Mouse (Mus musculus) heart, embryonic 16.5 days (tissue): Measurements from ENCODE around the gene Col6a4. TPM values are rescaled to one million over a fixed set of nuclear protein-coding genes. Genes with fewer than 3 reads are reported as not detected.

Experiments used
- ATAC-seq: fragments of 200-750 bp; cut with Nextera tagmentation; replicated peaks from 2 replicates; pipeline ENCODE4 v1.8.0; 2017; ENCODE audit warnings: moderate number of reproducible peaks; ENCODE audit not compliant: insufficient read depth, low FRiP score; ENCODE audit errors: extremely low read depth
- H3K27ac ChIP-seq: fragments of 300-500 bp; sonication (generic); 2 replicates; pipeline ENCODE4 v1.5.1; 2014; ENCODE audit warnings: mild to moderate bottlenecking, low read length, control low read depth, moderate library complexity
- H3K27me3 ChIP-seq: fragments of 300-500 bp; sonication (generic); 2 replicates; pipeline ENCODE4 v1.6.1; 2014; ENCODE audit warnings: low read length, mixed read lengths; ENCODE audit not compliant: control insufficient read depth, insufficient read depth
- H3K36me3 ChIP-seq: fragments of 300-500 bp; sonication (generic); 2 replicates; pipeline ENCODE4 v1.6.1; 2014; ENCODE audit not compliant: control insufficient read depth, insufficient read depth
- H3K4me1 ChIP-seq: fragments of 300-500 bp; sonication (generic); 2 replicates; pipeline ENCODE4 v1.6.1; 2014; ENCODE audit warnings: low read length, mixed read lengths; ENCODE audit not compliant: control insufficient read depth, insufficient read depth
- H3K4me2 ChIP-seq: fragments of 300-500 bp; sonication (generic); 2 replicates; pipeline ENCODE4 v1.6.1; 2014; ENCODE audit warnings: low read depth, mild to moderate bottlenecking, control low read depth, low read length
- H3K4me3 ChIP-seq: fragments of 300-500 bp; sonication (generic); 2 replicates; pipeline ENCODE4 v1.5.1; 2014; ENCODE audit warnings: mild to moderate bottlenecking, control low read depth, low read length
- H3K9ac ChIP-seq: fragments of 300-500 bp; sonication (generic); 2 replicates; pipeline ENCODE4 v1.6.1; 2014; ENCODE audit warnings: low read length, control low read depth
- H3K9me3 ChIP-seq: fragments of 300-500 bp; sonication (generic); replicated peaks from 2 replicates; pipeline ENCODE4 v1.6.1; 2016; ENCODE audit warnings: low read length; ENCODE audit not compliant: control insufficient read depth
- WGBS: fragments of 180-500 bp; shearing (Covaris S2); extraction: QIAGEN DNeasy Blood & Tissue Kit; methylation state at CpG from one replicate; pipeline ENCODE4 v1.1.7; 2014; 5-methylcytosine and 5-hydroxymethylcytosine counted together
- polyA plus RNA-seq: library from polyadenylated mRNA; unstranded; fragments of >200 nt; fragmentation: Nextera tagmentation; extraction: Ambion mirVana; gene quantifications from 2 replicates; pipeline ENCODE4 v1.2.1, GENCODE M21; 2015

The Col6a4 gene
- polyA plus RNA-seq, 1 experiment from 2014 or later, result 0.32 TPM

DNA sequence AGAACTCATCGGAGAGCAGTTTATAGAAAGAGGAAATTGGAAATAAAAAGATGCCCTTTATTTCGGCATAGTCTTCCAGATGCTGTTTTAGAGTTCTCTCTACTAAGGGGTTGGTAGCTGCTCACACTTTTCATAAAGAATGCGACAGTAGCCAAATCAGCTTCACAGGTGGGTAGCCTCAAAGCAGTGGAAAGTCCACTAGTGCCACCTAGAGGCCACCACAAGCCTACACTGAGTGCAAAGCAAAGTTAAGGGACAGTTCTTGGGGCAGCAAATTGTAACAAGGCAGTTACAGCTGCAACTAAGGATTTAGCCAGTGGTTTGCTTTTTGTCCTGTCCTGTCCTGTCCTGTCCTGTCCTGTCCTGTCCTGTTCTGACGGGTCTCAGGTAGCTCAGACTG is 27.0 kb upstream of the Col6a4 start:
- H3K9me3 ChIP-seq, result no peaks in the 10 kb centered on the region
- 45% methylated on average over 4 of the region's 4 CpGs for WGBS
- H3K9ac ChIP-seq, result no peak overlapping the region
- H3K4me1 ChIP-seq, result no peaks in the 10 kb centered on the region
- H3K27ac ChIP-seq, result no peak overlapping the region
- no peak overlapping the region for H3K4me2 ChIP-seq
- ATAC-seq, result no peak
- H3K36me3 ChIP-seq, result no peaks in the 10 kb centered on the region
- no peaks in the 10 kb centered on the region for H3K27me3 ChIP-seq
- no peak overlapping the region for H3K4me3 ChIP-seq

DNA sequence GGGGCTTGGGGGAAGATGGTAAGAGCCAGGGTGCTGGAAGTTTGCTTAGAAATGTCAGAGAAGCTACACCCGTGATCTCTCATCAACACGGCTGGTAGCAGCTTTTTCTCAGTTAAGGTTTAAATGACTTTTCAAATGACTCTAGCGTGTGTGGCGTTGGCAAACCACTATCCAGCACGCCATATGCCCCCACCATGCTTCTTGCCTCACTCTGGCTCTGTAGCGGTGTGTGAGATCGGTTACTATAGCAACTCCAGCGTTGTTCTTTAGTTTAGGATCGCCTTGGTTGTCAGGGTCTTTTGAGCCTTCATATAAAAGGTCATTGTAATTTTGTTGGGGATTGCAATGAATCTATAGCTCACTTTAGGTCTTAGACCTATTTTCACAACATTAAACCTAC is 22.5 kb upstream of the Col6a4 start:
- Histone ChIP-seq H3K9ac (no peak overlapping the region), H3K27ac (no peak overlapping the region), H3K4me1 (no peaks in the 10 kb centered on the region), H3K27me3 (0 out of 2 replicates have a peak, but pooled peaks cover 3% of the 10 kb centered on the region), H3K4me3 (no peak overlapping the region), H3K36me3 (no peaks in the 10 kb centered on the region), H3K4me2 (no peak overlapping the region), H3K9me3 (no peaks in the 10 kb centered on the region)
- 74% methylated on average over 9 of the region's 9 CpGs for WGBS
- no peak for ATAC-seq

DNA sequence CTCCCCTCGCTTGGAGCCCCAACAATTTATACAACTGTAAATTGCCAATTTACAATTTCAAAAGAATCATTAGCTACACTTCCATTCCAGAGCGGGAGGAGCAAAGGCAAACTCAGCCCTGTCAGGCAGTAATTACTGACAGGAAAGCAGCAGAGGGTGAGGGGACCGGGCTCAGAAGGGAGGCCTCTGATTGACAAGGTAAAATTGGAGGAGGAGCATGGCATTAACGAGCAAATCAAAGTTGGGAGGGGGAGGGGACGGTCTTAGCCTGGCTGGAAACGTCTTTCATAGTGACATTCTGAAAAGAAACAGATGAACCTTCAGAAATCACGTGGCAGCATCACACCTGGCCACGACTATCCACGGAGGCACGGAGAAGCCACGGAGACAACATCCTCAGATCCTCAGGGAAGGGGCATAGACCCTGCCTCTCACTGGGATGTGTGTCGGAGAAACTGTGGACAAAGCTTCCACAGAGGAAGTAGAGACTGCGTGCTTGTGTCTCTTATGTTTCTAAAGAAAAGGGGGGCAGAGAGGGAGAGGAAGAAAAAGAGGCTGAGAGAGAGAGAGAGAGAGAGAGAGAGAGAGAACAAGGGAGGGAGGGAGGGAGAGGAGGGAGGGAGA is 19.3 kb upstream of the Col6a4 start:
- Histone ChIP-seq H3K9ac (no peak overlapping the region), H3K27me3 (peaks cover 3% of the 10 kb centered on the region; the same call in 1 of the 2 replicates), H3K36me3 (no peaks in the 10 kb centered on the region), H3K4me2 (no peak overlapping the region), H3K27ac (no peak overlapping the region), H3K9me3 (0 out of 2 replicates have a peak, but pooled peaks cover 4% of the 10 kb centered on the region), H3K4me3 (no peak overlapping the region), H3K4me1 (no peaks in the 10 kb centered on the region)
- WGBS, result 31% methylated on average over 13 of the region's 13 CpGs
- ATAC-seq, result no peak

DNA sequence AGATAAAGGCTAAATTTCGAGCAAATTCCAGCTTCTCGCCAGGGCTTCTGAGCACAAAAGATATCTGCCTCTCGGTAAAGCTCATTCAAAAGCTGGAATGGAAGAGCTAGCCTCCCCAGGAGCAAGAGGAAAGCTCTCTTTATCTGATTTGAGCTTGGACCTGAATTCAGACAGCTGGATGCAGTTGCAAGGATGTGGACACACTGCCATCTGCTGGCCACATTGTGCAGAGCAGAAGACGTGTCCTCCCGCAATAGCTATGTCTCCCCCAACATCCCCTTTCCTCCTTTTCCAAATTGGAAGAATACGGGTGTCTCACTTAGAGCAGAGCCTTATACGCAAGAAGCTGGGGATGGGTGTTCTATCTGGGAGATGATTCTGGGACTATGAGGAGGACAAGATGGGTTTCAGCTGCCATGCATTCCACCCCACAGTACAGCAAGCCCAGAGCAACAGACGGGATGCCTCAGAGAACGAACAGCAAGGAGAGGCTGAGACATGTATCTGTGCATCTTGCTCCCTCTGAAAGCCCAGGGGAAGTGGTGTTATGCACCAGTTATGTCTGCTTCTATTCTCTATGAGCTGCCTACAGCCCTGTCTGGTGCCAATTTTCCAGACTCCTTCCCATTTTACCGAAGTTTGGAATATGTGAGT is 16.3 kb upstream of the Col6a4 start:
- 30% methylated on average over 10 of the region's 10 CpGs for WGBS
- H3K36me3 ChIP-seq, result no peaks in the 10 kb centered on the region
- no peak overlapping the region for H3K4me2 ChIP-seq

DNA sequence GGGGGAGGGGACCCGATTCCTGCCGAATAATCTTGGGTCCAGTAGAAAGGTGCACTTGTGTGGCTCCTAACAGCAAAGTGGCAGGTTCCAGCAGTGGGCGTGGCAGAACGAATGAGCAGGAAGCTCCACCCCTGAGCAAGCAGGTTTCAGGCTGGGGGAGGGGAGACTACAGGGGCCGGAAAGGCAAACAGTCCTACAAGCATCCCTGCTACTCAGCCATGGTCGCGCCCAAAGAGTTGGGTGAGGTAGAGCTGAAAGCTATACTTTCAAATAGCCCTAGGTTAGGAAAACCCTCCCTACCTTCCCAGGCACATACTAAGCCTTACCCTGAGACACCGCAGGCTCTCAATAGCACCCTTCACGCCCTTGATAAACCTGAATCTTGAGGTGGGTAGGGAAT is 9.7 kb upstream of the Col6a4 start:
- no peak overlapping the region for H3K9ac ChIP-seq
- peaks cover 7% of the 10 kb centered on the region; the same call in 1 of the 2 replicates for H3K9me3 ChIP-seq
- no peaks in the 10 kb centered on the region for H3K4me1 ChIP-seq
- WGBS, result 64% methylated on average over 9 of the region's 9 CpGs
- ATAC-seq, result no peak
- no peak overlapping the region for H3K4me3 ChIP-seq
- H3K4me2 ChIP-seq, result no peak overlapping the region
- H3K27me3 ChIP-seq, result no peaks in the 10 kb centered on the region
- no peak overlapping the region for H3K27ac ChIP-seq
- no peaks in the 10 kb centered on the region for H3K36me3 ChIP-seq

More for the DNA sequence above, 16.3 kb upstream of the Col6a4 start:
- Histone ChIP-seq H3K9me3 (peaks cover 4% of the 10 kb centered on the region; the same call in 1 of the 2 replicates), H3K27ac (no peak overlapping the region), H3K27me3 (peaks cover 3% of the 10 kb centered on the region; the same call in 1 of the 2 replicates), H3K4me3 (no peak overlapping the region), H3K4me1 (no peaks in the 10 kb centered on the region), H3K9ac (no peak overlapping the region)
- no peak for ATAC-seq

DNA sequence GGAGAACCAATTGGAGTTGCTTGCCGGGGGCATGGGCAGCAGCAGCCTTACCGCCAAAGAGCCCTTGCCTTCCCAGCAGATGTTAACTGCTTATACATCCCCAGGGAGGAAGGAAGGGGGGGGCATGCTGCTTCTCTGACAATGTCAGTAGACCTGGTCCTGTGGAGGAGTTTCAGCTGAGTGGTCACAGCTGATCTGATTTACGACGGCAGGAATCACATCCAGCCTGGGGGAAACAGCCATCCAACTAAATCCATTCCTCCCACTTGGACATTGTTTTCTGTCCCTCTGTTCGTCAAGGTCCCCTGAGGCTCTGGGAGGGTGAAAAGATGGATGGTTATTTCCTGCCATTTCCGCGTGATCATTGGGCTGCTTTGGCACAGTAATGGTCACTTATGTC is 7.8 kb upstream of the Col6a4 start:
- no peak for ATAC-seq
- Histone ChIP-seq H3K36me3 (no peaks in the 10 kb centered on the region), H3K4me3 (no peak overlapping the region), H3K9me3 (peaks cover 5% of the 10 kb centered on the region; the same call in 1 of the 2 replicates), H3K4me1 (no peaks in the 10 kb centered on the region), H3K27ac (no peak overlapping the region), H3K9ac (no peak overlapping the region), H3K27me3 (no peaks in the 10 kb centered on the region), H3K4me2 (no peak overlapping the region)
- 79% methylated on average over 7 of the region's 7 CpGs for WGBS

DNA sequence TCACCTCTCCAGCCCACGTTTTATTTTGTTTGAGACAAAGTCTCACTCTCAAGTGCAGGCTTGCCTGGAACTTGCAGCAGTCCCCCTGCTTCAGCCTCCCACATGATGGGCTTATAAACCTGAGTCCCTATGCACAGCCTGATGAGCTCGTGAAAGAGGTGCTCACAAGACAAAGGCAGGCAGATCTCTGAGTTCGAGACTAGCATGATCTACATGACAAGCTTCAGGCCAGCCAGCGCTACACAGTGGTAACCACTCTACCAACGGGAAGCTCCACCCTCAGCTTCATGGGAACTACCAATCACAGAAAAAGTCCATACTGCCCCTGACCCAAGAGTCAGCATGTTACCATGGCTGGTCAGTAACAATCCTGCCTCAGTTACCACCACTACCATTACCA is 4.6 kb upstream of the Col6a4 start:
- H3K4me2 ChIP-seq, result no peak overlapping the region
- no peak overlapping the region for H3K4me3 ChIP-seq
- H3K27me3 ChIP-seq, result no peaks in the 10 kb centered on the region
- H3K9me3 ChIP-seq, result 0 out of 2 replicates have a peak, but pooled peaks cover 5% of the 10 kb centered on the region
- no peak overlapping the region for H3K27ac ChIP-seq
- no peak overlapping the region for H3K9ac ChIP-seq
- no peaks in the 10 kb centered on the region for H3K4me1 ChIP-seq
- no peaks in the 10 kb centered on the region for H3K36me3 ChIP-seq
- ATAC-seq, result no peak
- WGBS, result 64% methylated on average over 5 of the region's 5 CpGs

DNA sequence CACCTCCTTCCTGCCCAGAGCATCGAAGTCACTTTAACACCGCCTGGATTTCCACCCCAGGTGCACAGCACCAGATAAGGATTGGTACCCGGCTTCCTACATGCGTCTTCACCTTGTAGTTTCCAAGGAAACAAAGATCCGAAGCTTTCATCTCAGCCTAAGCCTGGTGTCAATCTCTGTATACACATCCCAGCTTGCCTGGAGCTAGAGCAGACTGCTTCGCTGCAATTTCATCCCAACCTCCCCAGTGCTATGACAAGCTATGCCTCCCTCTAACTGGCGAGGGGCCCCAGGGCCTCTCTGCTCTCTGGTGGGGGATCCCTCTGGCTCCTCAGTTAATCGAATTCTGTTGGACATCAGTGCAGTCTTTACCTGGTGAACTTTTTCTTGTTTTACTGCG is 3.7 kb upstream of the Col6a4 start:
- WGBS, result 50% methylated on average over 9 of the region's 9 CpGs
- no peaks in the 10 kb centered on the region for H3K4me1 ChIP-seq
- H3K4me3 ChIP-seq, result no peak overlapping the region
- no peaks in the 10 kb centered on the region for H3K27me3 ChIP-seq
- H3K9me3 ChIP-seq, result 0 out of 2 replicates have a peak, but pooled peaks cover 4% of the 10 kb centered on the region
- ATAC-seq, result no peak
- H3K4me2 ChIP-seq, result no peak overlapping the region
- no peak overlapping the region for H3K27ac ChIP-seq
- H3K9ac ChIP-seq, result no peak overlapping the region
- H3K36me3 ChIP-seq, result no peaks in the 10 kb centered on the region

DNA sequence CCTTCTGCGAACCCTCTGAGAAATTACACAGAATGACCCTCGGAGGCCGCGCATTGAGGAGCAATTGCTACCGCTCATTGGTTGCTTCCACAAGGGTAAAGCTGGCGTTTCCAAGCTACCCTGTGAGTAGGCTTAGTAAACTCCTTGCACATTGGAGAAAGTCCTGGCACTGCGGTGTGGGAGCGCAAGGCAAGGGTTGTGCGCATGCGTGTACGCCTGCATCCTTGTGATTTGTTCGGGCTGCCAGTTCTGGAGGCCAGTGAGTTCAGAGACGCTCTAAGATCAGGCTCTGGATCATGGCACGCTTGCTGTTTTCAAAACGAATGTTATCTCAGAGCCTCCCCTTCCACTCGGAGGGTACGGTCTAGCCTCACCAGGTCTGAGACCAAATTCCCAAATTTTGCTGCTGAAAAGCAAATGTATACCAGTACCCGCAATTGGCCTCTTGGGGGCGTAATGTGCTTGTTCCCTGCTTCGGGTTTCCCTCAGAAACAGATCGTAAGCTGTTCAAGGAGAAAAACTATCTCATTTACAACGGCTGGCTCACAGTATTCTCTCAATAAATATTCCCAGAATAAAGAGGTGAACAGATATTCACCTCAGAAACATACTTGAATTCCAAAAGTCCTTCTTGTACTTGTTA is 2.9 kb upstream of the Col6a4 start:
- no peaks in the 10 kb centered on the region for H3K27me3 ChIP-seq
- no peak for ATAC-seq
- H3K9me3 ChIP-seq, result no peaks in the 10 kb centered on the region
- no peaks in the 10 kb centered on the region for H3K4me1 ChIP-seq
- no peaks in the 10 kb centered on the region for H3K36me3 ChIP-seq
- H3K27ac ChIP-seq, result no peak overlapping the region
- no peak overlapping the region for H3K9ac ChIP-seq
- H3K4me3 ChIP-seq, result no peak overlapping the region
- 61% methylated on average over 22 of the region's 22 CpGs for WGBS
- peak overlapping the region; percentile 40 for H3K4me2 ChIP-seq
